Mouse (Mus musculus): Measurements from ENCODE around the gene Gm5142.
A peak's percentile ranks its signal among the peaks of the same experiment; 100 is the strongest.

Gene Gm5142

GRCm38 (mm10) chr14:59178649-59179048 is at the start of gene Gm5142:
TSS of gene Gm5142 (minus strand) at chr14:59178749.
- no peak for DNase-seq (ENCODE audit: low read depth)

DNA sequence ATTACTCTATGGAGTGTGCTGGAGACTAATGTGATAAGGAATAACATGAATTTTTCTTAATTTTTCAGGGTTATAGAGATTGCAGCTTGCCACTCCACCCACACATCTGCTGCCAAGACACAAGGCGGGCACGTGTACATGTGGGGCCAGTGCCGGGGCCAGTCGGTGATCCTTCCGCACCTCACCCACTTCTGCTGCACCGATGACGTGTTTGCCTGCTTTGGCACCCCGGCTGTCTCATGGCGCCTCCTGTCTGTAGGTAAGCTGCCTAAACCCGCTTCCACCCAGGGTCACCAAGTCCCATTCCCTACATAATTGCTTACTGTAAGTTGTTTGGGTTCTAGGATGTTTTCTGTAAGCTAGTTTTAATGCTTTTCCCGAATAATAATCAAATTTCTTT is 47.7 kb upstream of the Gm5142 start:
- no peak for DNase-seq (ENCODE audit: low read depth)

- no peak for DNase-seq (ENCODE audit: low read depth)
Observed at GRCm38 (mm10) chr14:59219241-59219640, 40.7 kb upstream of the Gm5142 start.

DNA sequence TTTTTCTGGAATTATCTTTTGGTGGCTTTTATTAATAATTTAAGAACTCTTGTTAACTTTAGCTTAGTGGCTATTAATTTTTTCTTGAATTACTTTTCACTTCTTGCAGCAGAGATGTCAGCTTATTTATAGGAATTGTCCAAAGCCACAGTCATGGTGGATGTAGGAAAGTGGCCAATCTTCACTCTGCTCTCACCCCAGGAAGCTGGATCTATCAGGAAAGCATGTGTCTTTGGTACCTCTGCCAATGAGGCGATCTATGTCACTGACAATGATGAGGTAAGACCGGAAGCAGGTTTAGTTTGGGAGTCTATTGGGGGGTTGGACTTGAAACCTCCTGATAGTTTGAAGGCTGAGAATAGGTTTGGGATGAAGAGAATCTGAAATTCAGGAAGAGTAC is 31.3 kb upstream of the Gm5142 start:
- no peak for DNase-seq (ENCODE audit: low read depth)

DNA sequence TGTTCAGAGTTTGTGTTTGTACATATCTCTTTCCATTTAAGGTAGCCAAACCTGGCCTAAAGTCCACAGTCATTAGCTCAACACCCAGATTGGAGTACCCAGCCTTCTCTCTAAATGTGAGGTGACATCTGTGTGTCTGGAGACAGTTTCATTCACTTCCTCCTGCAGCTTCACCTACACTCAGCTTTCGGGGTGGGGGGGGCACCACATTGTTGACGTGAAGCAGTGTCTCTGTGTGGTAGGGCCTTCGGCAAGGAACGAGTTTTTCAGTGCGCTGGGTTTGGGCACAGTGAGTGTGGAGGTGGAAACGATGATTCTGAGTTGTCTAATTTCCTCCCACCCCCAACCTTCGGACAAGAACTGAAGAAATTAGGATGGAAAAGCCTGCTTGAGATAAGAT is 30.5 kb upstream of the Gm5142 start:
- no peak for DNase-seq (ENCODE audit: low read depth)

GRCm38 (mm10) chr14:59205976-59206583 is 27.5 kb upstream of the Gm5142 start:
- no peak for DNase-seq (ENCODE audit: low read depth)

DNA sequence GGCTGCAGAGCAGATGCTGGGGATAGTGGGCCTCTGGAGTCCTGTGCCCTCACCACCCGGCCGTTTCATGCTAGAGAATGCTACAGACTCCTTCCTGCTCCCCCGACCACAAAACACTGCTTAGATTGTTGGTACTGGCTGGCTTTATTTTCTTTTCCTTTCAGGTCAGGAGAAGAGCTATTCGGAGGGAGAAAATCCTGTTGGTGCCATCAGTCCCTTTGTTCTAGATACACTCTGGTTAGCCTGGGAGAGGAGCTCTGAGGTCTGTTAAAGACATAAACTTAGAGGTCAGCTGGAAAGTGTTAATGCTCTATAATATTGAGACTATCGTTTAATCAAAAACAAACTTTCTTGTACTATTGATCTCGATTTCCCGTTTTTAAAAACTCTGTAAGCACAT is 26.9 kb upstream of the Gm5142 start:
- DNase-seq (ENCODE audit: low read depth): no peak

DNA sequence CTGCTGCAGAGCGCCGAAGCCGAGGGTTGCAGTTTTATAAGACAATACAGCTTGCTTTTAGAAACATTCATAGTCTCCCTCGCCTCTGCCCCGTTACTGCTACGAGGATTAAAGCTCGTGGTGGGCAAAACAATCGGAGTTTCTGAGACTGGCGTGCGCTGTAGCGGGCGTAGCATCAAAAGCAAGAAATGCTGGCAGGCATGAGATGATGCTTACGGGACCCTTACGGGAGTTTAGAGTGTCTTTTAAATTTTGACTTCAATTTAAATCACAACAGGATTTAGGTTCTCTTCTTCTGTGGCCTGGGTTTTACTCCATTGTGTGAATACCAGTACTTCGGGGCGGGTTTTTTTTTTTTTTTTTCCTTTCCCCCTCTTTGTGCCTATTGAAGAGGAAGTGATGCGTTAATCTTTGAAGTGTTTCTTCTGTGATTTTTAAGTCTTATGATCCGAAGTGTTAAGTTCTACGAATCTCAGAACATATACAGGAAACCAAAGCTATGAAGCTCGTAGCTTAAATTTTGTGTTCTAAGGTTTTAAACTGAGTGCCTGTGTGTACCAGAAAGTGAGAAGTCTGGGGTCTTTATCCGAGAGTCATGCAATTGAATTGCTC is 23.2 kb upstream of the Gm5142 start:
- DNase-seq (ENCODE audit: low read depth): no peak

GRCm38 (mm10) chr14:59200711-59201603 is 22.4 kb upstream of the Gm5142 start, which contains the start of gene Rcbtb1:
TSS of gene Rcbtb1 (plus strand) at chr14:59201209.
- DNase-seq (ENCODE audit: low read depth): peak; percentile 96

- no peak for DNase-seq (ENCODE audit: low read depth)
Observed at GRCm38 (mm10) chr14:59186121-59186520, 7.6 kb upstream of the Gm5142 start.

DNA sequence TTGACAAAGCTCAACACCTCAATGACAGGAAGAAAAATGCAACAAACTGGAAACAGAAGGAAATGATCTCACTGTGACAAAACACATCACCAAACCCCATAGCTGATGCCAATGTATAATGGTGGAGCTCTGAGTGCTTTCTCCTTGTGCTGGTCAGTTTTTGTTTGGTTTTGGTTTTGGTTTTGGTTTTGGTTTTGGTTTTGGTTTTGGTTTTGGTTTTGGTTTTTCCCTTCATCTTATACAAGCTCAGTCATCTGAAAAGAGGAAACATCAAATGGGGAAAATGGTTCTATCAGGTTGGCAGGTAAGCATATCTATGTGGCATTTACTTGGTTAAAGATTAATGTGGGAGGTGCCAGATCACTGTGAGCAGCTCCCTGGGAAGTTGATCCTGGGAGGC is 7.0 kb upstream of the Gm5142 start:
- DNase-seq (ENCODE audit: low read depth): no peak

GRCm38 (mm10) chr14:59182732-59183131 is 4.2 kb upstream of the Gm5142 start:
- DNase-seq (ENCODE audit: low read depth): no peak

GRCm38 (mm10) chr14:59157016-59157698 is 21.4 kb downstream of the Gm5142 start:
- no peak for DNase-seq (ENCODE audit: low read depth)

DNA sequence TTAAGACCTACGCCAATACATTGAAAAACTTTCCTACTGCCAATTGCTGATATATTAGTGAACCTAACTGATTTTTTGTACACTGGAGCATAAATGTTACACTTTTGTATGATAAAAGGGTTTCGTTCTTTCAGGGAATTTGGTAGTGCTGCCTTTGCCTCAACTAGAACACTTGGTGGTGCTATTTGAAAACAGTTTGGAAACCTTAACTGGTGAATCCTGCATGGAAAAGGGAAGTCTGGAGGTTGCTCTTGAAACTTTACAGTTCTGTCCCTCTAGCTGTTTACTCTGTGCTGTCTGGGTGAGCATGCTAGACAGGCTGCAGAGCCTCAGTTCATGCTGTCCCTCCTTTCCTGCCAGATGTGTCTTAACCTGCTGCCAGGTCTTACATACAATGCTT is 23.0 kb downstream of the Gm5142 start:
- DNase-seq (ENCODE audit: low read depth): peak; percentile 24

DNA sequence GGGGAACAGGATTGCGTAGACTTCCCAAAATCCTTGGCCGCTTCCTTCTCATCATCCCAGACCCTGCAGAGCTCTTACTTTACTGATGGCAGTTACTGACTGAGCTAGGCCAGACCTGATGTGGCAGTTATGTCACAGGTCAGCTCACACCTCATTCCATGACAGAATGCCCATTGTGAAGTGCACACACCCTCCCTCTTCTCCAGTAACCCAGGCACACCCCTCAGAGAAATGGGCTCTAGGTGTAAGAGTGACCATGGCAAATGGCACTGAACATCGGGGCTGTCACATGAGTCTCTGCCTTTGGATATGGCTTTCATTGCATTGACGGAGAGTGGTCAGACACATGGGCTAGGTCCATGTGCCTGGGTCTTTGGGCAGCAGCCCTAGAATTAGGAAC is 35.8 kb downstream of the Gm5142 start, which contains the start of gene 1700129C05Rik:
Gene 1700129C05Rik (minus strand): TSS at position 101 of the 400 bp plus-strand sequence.
- DNase-seq (ENCODE audit: low read depth): no peak

DNA sequence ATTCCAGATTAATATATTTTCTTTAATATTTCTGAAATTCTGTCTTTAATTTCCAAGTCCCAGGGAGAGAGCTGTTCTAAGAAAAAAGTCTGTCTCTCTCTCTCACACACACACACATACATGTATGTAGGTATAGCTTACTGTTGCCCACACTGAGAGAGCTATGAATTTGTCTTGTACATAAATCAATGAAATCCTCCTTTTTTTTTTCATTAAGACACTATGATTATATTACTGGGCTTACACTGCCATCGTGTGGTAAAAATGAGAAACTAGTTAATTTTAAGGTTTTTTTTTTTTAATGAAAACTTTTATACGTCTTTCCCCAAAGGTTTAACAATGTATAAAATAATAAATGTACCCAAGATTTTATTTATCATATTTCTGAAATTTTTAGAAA is 64.3 kb downstream of the Gm5142 start:
- DNase-seq (ENCODE audit: low read depth): peak; percentile 50
